Mouse (Mus musculus) urinary bladder, postnatal 36 days (tissue): ENCODE data around the gene Arhgap15.

Source experiments
- DNase-seq, 2 experiments: peaks; one replicate each; pipeline ENCODE4 v3.0.0; 2022; ENCODE audit warnings: low spot score in 2 of 2, mixed read lengths in 1 of 2

The Arhgap15 gene

DNA sequence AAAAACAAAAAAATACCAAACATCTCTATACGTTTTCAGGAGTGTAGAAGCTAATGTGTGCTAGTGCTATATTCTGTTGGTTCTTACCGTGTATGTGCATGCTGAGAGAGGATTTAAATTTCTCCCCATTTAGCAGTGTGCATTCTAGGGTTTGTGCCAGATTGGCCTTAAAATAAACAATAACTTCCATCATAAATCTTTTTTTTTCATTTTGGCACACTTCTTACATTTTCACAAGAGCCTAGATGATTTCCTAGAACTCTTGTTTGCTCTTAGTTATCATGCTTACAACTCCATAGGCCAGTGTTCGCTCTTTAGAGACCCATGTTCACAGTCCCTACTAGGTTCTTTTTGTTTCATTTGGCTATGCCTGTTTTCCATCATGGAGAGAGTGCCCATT is 362.7 kb downstream of the Arhgap15 start:
- DNase-seq = no peak

DNA sequence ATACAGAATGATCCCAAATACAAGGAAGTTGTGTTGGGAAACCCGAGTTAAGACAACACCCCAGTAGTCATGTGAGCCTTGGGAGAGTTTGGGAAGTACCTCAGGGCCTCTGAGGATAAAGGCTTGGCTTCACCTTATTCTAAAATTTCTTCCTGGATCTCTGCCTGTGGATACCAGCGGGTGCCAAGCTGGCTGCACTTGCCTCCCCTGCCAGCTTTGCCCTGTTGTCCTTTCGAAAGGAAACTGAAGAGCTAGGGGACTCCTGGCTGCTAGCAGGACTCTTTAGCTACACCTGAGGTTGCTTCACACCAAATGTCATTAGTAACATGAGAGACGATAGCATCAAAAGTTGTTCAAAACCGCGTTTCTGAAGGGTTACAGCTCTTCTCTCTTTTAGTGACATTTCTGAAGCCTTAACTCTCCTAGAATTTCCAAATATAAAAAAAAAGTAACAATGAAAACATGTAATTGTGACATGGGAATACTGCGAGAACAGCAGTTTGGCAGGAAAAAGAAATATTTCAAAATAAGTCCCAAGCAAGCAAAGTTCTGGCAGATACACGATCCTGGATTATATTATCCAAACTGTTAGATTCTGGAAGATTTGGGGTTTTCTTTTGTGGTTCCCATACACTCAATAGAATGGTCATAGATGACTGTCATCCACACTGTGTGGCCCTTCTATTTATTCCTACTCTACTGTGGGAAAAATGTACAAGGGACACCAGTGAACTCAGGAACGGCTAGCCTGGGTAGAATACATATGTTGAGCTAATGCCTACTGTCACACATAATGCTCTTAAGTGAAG is 364.6 kb downstream of the Arhgap15 start:
- DNase-seq = peak in 1 of 2 experiments; percentile 42

DNA sequence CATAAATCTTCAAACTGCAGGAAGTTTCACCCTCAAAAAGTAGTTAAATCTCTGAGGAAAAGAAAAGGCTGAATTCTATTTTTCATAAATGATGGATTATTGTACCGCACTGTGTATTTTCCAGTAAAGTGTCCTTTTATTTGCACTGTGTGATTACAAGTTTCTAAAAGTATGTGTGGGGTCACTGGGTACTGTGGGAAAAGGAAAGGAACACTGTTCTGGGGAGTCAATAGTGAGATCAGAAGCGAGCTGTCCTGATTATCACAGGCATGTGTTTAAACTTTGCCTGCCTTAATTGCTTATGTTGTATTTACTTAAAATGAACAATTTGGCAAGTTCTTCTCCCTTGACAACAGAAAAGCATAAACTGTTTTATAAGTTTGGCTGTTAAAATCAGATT is 365.7 kb downstream of the Arhgap15 start:
- no peak for DNase-seq

DNA sequence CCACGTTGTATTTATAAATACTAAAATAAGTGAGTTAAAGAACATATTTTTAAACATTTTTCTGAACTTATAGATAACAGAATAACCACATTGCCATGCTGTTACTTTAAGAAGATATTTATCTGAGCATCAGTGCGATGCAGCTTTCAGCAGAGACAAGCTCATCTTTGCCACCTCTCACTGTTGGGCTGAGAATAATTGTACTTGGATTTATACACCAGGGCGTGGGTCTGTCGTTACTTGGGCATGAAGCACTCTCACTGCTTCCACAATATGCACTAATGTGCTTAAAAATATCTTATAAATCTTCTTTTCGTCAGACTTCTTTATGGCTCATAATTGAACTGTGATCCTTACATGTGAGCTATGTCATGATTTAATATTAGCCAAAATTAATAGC is 372.5 kb downstream of the Arhgap15 start:
- no peak for DNase-seq

DNA sequence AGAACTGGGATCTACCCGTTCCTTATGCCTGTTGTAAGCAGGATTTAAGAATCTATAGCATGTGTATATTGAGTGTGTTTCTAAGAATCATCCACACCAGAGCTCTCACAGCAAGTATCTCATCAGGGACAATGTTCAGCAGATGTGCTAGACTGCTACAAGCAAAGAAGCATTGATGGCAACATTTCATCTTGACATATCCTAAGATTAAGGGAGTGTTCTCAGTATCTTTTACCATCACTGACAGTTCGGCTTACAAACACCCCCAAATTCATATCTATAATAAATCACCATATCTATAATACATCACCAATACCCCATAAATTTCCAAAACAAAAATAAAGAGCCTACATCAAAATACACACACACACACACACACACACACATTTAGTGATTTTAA is 374.6 kb downstream of the Arhgap15 start:
- DNase-seq = no peak

DNA sequence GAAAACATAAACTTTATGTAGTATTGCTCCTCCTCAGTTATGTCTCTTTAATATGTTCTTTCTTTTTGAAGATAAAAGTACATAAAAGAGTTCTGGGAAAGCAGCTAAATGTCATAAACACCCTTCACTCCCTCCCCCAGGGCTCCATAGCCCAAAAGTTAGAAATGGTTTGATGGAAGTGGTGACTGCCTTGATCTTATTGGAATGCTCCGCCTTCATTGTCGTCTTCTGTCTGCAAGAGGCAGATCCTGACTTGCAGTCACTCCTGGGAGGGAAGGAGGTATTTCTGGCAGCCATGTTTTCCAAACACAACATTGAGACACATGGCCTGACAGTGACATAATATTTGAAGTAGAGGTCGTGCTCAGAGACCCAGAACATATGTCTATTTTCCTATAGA is 375.5 kb downstream of the Arhgap15 start:
- DNase-seq = no peak

DNA sequence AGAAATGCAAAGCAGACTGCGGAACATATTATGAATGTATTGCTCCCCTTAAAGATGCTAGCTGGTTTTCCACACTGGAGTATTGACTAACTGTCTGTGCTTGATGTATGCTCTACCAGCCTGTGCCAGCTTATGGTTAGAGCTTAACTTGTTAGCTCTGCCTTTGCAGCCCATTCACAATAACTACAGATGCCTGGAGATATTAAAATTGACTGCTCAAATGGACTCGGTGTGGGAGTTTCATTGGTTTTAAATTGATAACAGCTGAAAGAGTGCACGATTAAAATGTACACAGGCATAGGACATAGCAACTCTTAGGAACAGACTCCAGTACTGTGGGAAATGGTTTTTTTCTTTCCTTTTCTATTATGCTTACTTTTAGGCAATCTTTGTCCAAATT is 376.1 kb downstream of the Arhgap15 start:
- DNase-seq = no peak

DNA sequence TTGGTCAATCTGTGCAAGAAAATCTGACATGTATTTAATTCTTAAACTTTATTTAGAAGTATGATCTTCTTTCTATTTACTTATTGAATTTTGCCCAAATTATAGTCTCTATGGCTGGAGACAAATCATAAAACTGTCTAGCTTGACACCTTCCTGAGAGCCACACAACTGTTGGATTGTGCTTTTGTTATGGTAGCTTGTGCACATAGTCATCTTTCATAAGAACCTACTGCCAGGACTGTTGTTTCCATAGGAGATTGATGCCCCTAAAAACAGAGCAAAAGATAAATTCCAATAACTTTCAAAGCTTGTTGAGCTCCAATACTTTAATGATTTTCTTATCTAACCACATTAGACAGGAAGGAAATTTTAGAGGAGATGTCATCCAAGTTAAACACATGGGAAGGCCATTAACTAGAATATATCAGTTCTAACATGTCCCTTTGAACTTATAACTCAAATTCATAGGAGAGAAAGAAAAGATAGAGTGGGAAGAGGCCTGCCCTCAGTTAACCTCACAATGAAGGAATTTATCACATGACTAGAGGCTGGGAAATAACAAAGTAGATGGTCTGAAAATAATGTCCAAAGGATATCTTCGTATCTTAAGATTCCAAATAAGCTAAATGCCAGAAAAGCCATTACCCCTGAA is 377.5 kb downstream of the Arhgap15 start:
- no peak for DNase-seq

DNA sequence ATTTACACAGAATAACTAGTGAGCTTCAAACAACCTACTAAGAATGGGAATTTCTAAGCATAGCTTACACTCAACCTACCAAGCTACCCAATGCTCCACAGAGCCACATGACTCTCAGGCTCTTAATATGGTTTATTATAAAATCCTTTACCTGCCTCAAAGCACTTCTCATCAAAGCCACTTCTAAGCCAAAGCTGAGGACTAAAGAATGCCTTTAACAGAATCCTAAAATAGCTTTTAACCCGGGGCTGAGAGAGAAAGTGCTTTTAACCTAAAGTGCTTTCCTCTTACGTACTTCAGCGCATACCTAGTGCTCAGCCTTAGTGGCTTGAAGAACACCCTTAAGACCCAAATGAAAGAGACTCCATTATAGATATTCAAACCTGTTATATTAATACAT is 380.9 kb downstream of the Arhgap15 start:
- DNase-seq = no peak

DNA sequence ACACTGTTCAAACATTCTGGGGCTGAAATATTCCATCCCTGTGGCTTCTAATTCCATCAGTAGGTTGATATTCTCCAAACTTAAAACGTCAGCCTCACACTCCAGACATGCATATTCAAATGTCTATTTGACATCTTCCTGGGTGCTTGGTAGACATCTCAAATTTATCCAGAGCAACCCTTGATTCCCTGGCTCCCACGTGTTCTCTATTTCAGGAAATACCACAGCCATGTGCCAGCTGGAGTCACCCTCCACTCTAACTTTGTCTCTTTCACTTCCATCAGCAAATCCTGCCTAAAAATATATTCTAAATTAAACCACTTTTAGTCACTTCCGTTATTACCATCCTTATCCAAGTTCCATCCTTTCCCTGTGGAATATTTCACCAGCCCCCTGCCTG is 382.6 kb downstream of the Arhgap15 start:
- DNase-seq = no peak

DNA sequence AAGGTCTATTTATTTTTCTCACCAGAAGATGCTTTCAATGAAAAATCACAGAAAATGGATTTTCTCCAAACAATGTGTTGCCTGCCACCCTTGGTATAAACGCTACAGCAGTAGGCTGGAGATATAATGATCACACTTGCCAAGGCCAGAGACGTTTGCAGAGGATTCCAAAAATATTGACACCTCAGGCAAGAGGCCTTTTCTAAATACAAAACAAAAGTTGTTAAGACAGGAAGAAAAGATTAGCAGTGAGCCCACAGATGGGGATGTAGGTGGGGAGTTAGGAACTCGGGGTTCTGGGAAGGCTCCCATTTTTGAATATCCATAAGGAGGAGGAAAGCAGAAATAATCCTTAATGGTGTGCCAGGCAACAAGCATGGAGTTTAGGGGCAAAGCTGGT is 386.2 kb downstream of the Arhgap15 start:
- no peak for DNase-seq

DNA sequence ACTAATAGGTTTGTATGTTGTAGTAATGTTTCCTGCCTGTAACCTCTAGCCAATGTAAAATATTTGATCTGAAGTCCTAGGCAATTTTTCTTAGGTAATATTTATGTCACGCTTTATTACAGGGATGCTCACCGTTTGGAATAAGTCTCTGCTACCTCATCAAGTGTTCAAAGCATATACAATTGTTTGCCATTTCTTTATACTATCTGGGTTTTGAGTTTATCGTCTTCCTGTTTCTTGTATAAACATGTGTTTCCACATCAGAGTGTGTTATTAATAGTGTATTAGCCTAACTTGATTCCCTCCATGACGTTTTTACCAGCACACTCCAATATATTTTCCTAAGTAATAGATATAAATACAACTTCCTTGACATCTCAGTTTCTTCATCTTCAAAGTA is 391.8 kb downstream of the Arhgap15 start:
- DNase-seq = no peak

DNA sequence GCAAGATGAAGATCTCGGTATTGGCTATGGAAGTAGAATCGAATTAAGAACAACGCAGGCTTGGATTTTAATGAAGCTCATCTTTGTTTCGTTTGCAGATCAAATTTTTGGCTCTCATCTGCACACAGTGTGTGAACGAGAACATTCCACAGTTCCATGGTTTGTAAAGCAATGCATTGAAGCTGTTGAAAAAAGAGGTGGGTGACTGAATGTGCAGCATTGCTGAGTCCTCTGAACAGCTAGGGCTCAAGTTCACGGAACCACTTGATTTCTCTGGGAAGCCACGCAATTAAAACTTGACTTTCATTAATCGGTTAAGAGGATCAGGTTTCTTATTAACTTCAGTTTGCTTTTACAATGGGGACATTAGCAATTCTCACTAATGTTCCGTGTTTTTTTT is 393.5 kb downstream of the Arhgap15 start:
- DNase-seq = no peak

DNA sequence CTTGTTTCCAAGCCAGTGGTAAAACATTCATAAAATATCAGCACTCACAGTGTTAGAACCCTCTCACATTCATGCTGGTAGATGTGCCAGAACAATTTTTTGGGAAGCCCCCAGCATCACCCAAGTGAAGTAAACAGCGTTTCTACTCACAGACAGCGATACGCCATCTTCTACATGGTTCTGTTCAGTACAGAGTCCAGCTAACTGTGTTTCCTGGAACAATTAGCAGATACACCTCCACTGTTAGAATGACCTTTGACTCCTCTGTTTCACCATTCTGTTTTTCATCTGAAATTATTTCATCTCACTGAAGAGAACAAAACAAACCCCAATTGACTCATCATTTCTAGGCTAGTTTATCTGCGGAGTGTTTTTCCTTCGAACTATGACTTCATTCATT is 394.0 kb downstream of the Arhgap15 start:
- DNase-seq = no peak

DNA sequence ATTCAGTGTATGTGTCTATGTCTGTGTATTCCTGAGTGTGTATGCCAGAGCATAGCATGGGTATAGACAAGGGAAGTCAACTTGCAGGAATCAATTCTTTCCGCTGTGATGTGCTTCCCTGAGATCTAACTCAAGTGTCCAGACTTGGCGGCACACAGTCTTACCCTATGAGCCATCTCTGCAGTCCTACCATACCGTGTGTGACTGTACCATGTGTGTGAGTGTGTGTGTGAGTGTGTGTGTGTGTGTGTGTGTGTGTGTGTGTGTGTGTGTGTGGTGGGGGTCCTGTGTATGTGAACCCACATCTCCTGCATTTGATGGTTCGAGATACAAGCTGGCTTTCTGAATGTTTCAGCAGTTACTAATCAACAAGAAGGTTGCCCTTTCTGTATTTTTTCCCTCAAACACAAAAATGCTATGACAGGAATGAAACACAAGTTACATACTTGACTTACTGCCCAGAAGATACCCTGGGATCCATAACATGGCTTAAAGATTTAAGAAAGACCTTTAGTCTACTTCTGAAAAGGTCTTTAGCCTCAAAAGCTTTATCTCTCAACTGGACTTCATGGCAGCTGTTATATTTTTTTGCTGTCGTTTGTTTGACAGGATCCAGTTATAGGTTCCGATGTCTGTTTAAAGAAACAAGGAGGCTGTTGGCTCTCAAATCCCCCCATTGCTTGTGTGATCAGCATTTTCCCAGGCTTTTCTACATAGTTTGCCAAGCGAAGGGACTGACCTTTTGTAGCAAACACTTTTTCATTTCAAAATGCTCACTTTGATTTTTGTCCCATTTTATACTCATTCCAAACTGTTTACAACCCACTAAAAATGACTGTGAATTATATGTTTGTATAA is 397.7 kb downstream of the Arhgap15 start:
- DNase-seq = no peak

DNA sequence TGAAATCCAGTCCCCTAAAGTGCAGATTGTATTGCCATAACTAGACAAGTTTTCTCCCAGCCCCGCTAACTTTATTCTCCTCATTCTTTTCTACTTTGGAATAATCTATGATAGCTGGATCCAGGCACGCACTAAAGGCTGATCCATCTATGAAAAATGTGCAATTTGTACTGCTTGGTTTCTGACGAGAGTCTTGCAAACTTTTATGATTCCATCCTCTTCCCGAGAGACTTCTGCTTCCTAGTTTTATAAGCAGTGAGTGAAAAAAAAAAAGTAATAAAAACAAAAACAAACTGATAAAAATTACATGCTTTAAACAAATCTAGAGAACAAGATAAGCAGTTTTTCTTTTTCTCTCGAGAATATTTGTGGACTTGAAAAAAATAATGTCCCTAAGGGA is 398.9 kb downstream of the Arhgap15 start:
- DNase-seq = no peak

DNA sequence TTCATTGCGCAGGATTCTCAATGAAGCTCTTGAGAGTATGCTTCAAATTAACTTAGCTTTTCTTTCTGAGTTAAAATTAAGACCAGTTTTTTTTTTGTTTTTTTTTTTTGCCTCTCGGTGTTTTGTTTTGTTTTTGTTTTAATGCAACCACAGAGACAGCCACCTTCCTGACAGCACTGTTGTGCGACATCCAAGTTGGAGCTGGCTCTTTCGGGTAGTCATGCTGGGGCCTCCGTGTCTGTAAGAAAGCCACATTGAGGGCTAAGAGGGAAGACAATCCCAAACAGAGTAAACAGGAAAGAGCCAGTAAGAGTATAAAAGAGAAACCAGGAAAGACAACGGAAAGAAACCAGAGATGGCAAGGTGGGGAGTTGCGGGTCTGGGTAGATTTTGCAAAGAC is 399.3 kb downstream of the Arhgap15 start:
- DNase-seq = peak in 1 of 2 experiments; percentile 15

DNA sequence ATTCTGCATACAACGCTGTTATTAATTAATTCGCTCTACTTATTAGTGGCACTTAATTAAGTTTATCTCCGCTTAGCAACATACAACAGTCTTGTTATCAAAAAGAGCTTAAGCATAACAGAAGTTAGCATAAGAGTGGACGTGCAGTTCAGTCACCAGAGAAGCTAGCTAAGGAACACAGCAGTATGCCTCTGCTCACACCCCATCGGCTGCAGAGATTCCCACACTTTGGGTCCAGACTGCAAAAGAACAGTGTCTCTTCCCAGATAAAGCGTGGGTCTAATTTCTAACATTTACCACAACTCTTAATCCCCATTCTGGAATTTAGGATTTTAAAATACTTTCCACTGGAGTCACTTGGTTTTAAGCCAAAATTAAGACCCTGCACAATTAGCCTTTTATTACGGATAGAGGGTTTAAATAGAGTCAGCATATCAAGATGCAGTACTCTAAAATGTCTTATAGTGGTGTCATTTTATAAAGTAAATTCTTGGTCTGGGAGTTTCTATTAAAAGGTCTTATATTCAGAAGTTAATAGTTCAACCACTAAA is 400.0 kb downstream of the Arhgap15 start:
- no peak for DNase-seq

DNA sequence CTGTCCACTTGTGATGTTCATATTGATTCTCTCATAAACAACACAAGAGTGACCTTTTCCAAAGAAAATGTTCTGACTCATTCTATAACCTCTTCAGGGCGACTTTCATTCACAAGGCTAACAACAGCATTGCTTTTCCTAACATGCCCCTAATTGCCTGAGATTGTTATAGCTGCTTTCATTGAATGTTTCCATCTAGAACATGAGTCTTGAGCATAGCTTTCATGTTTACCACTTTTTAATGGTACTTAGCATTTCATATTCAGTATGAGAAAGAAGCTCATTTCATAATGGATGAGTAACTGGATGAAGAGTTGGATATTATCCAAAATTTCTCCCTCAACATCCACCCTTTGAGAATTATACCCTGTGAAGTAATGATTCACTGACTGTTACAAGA is 403.7 kb downstream of the Arhgap15 start:
- no peak for DNase-seq

DNA sequence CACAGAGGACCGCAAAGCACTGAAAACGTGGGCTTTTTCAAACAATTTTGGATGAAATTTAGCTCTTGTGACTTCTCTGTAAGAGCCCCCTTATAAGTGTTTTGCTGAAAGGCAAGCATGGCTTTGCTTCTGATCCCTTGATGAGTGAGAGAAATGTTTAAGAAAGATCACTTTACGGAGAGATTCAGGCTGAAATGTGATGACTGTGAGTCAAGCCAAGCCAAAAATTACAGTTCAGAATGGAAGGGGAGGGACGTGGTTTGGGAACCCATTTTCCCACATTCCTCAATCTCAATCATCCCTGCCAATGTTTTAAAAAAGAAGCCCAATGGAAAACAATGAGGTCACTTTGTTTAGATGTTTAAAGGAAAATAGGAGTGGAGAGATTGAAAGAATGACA is 411.7 kb downstream of the Arhgap15 start:
- DNase-seq = no peak

DNA sequence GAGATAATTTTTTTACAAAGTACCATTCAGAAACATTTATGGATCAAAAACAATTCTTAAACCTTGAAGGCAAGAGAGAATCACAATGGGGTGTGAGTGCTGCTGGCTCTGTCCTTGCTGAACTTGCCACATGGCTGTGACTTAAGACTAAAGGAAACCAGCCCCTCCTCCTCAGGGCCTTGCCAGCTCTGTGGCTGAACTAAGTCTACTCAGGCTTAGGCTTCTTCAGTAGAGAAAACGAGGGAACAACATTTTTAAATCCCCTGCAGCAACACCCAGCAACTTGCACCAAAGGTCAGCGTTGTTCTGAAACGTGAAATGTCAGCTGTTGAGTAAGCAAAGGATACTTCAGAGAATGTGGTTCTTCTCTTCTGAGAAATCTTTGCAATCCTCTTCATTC is 417.2 kb downstream of the Arhgap15 start:
- DNase-seq = peak in 1 of 2 experiments; percentile 38

DNA sequence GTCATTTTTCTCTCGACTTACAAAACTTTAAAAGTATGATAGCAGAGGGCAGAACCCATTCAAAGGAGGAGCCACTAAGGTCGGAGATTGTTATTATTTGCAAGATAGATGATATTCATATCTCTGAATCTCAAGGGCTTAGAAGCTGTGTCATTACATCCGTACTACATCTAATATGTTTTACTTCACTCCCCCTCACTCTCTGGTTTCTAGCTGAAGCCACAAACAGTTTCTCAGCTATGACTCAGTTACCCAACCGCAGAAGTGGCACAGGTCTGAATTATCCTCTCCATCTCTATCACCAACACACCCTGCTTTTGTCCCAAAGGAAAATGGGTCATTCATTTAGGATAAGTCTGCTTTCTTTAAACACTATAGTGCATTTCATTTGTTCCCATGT is 418.1 kb downstream of the Arhgap15 start:
- DNase-seq = no peak
